Mouse (Mus musculus) cerebellum, postnatal 25 days (tissue): ENCODE results near the gene Colgalt2.
"Not testable (repeated sequence)": the region's sequence is repeated elsewhere in the genome, so short reads cannot be mapped to it uniquely, and the experiment has no call there.

Source experiments
- DNase-seq, 2 experiments: peaks; one replicate each; pipeline ENCODE4 v3.0.0; 2021; ENCODE audit warnings: mixed read lengths in 2 of 2

Colgalt2 gene

DNA sequence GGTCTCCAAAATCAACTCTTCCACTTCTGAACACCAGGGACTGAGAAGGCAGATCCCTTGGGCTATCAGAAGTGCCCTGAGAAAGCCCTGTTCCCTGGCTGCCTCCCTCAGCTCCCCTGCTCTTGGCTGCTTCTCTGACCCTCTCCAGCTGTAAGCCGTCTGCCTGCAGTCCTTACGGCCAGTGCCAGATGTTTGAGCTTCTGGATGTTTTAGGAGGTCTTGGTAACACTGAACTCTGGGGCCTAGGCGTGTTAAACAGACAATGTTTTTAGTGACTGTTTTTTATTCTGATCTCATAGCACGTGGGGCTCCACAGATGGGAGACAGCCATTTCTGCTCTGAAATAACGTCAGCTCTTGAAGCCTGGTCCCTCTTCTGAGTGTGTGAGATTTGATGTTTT is 18.0 kb downstream of the Colgalt2 start:
- no peak for DNase-seq

DNA sequence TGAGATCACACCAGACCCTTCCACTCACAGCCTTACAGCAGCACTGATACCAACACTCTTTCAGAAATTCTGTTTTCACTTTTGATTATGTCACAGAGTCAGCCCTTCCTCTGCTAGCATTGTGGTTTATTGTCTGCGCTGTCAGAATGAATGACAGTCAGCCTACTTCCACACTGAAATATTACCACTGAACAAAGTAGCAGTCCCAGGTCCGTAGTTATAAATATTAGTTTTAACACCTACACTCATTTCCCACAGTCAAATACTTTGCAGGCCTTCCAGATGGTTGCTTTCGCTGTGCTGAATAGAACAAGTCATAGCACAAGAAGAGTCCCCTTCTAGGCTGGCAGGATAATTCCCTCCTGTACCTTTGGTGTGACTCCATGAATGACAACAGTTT is 22.7 kb downstream of the Colgalt2 start:
- no peak for DNase-seq

DNA sequence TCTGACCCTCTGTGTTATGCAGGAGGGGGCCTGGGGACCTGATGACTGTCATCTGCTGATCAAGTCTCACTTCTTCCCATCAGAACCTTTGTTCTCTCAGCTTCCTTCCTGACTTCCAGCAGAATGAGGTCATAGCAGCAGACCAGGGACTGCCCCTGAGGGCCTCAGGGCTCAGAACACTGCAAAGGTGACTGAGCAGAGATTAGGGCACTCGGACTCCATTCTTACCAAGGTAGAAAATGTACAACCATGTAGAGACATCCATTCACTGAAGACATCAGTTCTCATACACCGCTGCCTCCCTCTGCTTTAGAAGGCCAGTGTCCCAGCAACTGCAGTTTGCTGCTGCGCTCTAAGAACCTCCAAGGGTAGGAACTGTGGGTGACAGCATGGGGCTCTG is 23.4 kb downstream of the Colgalt2 start:
- DNase-seq: no peak

DNA sequence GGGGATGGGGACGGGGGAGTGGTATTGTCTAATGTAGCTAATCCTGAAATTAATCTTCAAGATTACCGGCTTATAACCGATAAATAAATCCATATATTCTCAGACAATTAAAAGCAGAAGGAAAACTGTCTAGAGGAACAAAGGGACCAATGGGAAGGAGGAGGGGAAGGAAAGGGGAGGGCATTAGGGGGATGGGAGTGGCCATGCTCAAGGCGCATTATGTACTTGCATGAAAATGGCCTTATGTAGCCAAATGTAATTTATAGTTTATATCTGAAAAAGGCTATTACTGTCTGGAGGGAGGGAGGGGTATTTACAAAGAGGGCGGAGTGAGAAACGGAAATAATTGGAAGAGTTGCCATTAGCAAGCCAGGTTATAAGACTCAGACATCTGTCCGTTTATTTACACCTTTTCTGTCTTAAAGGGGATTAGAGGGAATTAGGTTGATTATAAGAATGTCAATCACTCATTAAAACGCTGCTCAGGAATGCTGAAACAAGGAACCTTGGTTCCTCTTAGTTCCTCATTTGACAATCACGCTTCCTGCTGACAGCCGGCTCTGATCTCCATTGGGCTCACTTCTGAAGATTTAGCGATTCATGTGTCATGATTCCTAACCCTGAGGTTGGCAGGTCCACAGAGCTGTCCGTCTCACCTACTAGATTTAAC is 28.4 kb downstream of the Colgalt2 start:
- no peak for DNase-seq

DNA sequence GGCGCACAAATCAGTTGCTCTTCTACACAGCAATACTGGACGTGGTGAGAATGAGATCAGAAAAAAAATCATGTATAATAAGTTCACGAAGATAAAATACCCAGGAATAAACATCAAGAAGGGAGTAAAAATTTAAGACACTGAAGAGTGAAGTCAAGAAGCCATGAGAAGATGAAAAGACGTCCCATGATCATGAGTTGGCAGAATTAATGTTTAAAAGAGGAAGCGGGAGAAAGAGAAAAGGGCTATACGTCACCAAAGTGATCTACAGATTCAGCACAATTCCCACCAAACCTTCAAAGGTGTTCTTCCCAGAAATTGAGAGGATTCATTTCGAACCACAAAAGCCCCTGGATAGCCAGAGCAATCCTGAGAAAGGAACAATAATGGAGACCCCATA is 30.2 kb downstream of the Colgalt2 start:
- DNase-seq: no peak

DNA sequence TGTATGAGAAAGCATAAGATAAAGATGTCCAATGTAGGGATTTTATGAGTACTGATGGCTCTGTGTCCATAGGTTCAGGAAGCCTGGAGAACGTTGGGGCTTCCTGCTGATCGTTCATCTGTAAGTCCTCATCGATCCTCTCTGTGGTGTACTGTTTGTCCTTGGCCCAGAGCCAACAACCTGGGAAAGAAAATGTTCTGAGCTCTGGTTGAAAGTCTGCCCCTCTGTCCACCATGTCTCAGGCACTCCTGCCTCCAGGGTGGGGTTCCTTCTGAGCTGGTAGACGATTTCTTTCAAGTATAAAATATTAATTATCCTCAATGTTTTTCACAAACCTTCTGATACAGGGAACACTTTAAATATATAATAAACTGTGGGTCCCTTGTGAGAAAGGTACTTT is 34.5 kb downstream of the Colgalt2 start:
- no peak for DNase-seq

DNA sequence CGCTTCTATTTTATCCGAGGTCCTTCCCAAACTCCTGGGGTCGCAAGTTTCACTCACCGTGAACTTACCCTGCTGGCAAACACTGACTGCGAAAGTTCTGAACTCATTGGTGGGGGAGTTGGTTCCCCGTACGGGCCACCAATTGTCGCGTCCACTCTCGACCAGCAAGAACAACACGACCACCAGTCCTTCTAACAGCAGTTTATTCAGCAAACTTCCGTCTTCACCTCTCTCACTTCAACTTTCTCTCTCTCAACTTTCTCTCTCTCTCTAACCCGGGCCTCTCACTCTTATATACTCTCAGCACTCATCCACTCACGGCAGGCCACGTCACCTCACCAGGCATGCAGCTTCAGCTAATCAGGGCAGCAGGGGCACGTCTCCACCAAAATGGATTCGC is 37.9 kb downstream of the Colgalt2 start:
- not testable (repeated sequence) for DNase-seq

DNA sequence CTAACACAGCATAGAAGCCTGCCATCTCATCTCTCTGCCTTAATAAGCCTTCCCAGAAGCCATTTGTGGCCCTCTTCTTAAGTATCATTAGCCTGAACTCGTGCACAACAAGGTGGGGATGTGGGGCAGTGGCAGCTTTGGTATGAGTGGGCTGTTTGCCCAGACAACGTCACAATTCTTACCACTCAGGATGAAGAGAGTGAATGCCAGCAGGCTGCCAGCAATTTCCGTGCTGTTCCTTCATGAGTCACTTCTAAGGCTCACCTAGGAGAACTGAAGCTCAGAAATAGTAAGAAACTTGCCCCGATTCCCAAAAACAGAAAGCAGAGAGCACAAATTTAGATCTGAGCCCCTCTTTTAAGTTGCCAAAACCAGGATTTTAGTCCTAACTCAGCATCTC is 39.8 kb downstream of the Colgalt2 start:
- no peak for DNase-seq

DNA sequence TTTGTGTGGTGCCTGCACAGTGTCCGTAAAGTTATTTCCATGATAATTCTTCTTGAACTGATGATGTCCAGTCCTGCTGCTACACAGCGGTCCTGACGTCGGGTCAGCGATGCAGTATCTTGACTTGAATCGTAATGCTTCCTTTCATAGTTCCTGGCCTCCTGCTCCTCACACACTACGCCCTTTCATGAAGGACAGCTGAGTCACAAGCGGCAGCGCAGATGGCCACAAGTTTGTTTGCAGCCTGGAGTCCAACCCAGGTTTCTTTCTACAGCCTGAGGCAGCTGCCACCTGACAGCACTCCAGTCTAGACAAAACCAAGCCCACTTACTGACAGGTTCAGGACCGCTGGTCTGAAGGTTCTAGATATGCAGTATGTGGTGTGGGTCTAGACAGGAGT is 40.2 kb downstream of the Colgalt2 start:
- no peak for DNase-seq

DNA sequence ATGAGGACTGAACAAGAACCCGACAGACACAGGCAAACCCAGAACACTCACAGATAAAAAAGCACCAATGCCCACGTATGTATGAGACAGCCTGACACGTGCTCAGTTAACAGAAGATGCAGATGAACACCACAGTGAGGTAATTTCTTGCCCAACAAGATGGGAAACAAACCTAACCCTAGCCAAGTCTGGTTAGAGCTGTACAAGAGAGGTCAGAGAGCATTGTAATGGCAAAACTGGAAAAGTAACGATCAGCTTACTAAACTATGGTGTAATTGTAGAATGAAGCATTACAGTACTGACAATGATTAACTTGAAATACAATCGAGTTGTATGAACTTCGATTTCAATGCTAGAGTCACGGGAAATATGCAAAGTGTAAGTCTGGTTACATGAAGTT is 45.0 kb downstream of the Colgalt2 start:
- DNase-seq: no peak

DNA sequence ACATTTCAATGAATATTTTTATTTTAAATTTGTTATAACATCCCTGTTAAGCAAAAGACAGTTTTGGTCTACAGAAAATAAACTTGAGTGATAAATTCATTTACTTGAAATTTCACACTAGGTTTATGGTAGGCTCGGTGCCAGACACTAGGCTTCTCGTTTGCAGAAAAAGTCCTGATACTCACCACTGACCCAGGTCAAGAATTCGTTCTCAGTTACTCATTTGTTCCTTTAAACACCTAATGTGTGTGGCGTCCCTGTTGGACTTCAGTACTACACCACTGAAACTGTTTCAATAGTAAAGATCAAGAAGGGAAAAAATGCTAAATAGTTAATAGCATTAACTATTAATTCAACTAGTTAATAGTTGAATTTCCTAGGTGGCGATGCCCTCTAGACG is 46.3 kb downstream of the Colgalt2 start:
- no peak for DNase-seq

DNA sequence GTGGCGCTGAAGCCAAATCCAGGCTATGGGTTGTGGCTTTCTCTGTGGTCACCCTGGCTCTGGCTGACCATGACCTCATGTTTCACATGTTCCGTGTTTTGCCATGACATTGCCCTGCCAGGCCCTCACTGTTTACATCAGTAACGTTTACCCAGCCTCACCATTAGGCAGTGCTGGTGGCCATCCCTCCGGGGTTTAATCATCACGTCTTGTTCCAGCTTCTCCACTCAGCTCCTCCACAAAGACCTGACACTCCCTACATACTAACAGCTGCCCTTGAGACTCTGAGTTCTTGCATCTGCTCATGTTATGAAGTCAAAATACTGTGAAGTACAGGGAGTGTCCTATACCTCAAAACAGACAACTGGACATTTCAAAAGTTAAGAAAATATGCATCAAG is 54.9 kb downstream of the Colgalt2 start:
- no peak for DNase-seq

DNA sequence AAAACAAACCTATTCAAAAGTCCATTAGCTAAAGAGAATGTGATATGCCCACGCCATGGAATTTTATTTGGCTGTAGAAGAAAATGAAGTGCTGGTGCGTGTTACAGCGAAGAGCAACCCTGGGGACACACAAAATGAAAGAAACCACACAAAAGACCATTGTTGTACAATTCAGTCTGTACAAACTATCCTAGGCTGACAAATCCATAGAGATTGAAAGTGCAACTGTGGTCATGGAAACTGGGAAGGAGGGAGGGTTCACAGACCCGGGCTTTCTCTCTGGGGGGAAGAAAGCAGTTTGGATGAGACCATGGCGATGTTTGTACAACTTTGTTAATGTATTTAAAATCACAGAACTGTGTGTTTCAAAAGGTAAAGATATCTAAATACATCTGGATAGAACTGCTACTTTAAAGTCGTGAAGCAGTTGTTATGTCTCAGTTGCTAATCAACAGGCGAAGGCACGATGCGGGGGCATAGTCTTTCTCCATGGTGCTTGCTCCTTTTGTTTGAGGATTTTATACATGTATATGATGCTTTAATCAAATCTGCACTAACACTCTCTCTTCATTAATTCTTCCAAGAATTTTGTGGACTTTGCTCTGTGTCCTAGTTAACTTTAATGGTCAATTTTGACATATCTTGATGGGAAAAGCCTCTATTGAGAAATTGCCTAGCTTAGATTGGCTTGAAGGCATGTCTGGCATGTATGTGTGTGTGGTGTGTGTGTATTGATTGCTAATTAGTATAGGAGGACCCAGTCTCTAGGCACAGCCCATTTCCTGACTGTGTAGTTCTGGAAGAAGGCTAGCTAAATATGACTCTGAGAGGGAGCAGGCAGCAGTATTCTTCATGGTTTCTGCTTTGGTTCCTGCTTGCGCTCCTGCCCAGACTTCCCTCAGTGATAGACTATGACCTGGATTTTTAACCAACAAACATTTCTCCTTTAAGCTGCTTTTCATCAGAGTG is 55.9 kb downstream of the Colgalt2 start:
- DNase-seq: no peak

DNA sequence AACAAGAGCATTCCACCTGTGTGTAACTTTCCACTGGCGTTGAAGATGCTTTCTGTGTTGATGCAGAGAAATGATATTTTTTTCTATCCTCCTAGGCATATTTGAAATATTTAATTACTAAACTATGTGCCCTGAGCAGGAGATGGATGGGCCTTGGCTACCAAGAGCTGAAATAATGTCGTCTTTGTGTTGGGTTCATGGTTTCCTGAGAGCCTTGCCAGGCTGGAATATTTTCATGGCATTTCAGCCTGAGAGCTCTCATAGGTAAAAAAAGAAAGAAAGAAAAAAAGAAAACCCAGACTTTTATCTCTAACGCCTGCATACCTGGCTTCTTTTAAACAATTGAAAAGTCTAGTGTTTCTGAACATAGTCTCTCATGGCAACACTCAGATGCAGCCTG is 56.6 kb downstream of the Colgalt2 start:
- DNase-seq: no peak

DNA sequence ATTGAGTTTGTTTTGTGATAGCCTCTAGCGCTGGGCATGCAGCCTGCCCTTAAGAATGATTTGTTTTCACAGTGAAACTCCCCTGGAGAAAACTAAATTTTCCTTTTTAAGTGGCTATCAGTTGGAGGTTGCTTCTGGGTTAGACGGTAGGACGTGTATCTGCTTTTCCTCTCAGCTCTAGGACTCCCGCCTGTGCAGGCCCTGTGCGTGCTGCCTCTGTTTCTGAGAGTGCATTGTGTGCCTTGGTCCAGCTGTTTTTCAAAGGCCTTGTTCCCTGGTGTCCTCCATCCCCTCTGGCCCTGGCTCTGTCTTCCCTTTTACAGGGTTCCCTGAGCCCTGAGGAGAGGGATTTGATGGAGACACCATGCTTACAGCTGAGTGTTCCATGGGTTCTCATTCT is 58.0 kb downstream of the Colgalt2 start:
- no peak for DNase-seq

DNA sequence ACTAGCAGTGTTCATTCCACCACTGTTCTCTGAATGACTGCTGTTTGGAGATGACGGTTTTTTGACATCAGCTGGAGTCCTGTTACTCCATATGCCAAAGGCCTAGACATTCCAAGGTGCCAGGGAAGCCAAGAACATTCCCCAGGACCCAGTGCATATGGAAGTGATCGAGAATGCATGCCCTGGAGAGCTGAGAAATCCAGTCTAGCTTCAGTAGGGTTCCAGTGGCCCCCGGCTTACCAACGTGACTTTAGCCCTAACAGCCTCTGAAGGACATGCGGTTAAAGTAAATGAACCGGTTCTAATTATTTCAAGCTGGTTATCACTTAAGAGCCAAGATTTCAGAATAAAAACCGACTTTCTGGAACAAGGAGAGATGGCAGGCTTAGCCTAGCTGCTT is 59.4 kb downstream of the Colgalt2 start:
- DNase-seq: no peak

DNA sequence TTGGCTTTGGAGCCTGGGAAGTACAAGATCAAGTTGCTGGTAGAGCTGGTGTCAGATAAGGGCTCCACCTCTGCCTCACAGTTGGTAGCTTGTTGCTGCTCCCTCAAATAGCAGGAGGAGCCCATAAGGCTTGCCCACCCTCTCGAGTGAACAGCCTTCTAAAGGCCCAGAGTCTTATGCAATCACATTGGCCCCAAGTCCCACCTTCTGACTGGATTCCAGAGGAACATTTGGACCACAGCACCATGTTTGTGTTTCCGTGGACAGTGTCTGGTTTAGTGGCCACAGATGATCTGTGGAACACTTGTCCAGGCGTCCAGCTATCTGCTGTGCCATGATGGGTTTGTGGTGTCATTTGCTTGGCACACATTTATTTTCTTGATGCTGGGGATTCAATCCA is 61.3 kb downstream of the Colgalt2 start:
- no peak for DNase-seq

DNA sequence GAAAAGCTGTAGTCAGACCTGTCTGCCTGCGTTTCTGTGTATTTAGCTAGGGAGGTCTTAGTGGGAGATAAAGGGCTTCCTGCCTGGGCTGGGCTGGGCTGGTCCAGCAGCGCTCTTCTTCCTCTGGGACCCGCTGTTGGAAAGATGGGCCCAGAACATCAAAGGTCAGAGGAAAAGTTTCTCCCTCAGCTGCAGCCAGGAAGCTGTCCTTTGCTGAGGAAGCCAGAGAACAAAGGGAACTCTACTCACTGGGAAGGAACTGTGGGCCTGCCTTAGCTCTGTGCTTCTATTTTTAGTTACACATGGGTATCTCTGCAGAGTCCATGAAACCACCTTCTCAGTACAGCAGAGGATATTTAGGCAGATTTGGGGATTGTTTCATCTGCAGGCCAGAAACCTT is 62.2 kb downstream of the Colgalt2 start:
- DNase-seq: no peak

DNA sequence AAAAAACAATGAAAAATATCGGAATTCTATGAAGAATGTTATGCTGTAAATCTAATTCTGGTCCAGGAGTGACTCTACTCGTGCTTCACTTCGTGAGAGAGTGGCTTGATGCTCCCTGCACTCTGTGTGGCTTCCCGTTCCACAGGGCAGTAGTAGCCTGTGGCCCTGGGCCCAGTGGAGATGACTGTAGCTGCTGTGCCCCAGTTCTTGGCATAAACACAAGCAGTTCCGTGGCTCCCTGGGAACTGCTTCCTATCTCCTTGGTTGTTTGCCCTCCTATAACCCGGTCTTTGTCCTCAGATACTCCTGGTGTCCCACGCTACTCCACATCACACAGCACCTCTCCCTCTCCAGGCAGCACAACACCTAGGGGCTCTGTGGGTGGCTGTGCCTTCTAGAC is 62.7 kb downstream of the Colgalt2 start:
- no peak for DNase-seq

DNA sequence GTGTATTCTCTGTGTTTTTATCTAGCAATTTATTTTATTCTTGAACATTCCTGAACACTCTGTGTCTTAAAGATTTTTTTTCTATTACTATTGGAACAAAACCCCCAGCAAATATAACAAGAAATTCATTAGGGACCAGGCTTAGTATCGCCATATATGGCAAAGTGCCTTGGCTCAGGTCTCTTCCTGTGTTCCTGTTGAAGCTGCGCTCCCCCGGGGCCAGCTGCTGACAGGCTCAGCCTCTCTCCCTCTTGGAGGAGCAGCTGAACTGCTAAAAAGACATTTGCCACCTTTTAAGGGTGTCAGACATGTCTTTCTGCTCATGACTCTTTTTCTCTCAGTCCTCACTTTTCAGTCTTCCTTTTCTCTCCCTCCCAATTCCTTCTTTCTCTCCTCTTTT is 66.7 kb downstream of the Colgalt2 start:
- no peak for DNase-seq

DNA sequence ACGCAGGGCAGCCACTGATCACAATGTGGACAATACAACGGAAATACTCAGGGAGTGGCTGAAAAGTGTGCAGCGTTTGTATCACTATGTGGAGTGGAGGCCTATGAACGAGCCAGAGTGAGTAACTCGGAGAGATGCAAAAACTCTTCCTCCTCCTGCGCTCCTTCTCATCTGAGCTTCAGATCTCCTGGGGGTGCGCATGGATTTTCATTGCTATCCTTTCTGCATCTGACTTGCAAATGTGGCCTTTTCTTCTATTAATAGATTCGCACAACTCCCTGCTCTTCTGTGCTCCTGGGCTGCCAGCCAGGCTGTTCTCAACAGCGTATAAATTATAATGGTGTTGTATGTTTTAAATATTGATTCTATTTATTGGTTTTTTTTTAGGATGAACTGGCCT is 68.8 kb downstream of the Colgalt2 start:
- DNase-seq: no peak

DNA sequence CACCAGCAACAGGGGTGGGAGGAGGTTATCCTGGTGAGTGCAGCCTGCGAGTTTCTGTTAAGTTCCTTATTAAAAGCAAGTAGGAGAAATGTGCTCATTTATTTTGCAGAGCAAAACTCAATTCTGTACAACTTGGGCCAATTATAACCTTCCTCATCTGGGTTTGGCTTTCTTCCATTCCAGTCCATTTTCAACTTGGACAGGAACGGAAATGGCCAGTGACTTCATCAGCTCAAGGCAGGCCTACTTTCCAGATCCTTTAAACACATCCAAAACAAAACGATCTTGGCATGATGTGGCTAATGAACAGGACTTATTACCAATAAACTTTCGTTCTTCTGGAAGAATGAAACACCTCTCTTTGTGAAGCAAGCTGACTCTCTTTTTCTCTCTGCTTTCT is 76.5 kb downstream of the Colgalt2 start:
- DNase-seq: no peak

DNA sequence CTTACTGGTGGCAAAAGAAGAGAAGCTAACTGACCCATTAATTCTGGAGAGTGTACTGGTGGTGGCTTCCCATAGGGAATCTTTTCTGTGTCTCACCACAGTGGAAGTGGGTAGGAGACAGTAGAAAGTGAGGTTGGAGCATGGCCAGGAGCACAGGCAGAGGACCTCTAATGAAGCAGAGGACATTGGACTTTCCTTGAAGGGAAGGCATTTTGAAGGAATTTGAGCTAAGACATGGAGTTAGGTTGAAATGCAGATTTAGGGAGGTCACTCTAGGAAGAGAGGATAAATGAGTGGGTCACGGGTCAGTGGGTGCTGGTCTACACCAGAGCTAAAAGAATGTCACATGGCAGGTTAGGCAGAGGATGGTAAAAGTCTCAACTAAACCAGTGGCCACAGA is 91.2 kb downstream of the Colgalt2 start:
- no peak for DNase-seq

DNA sequence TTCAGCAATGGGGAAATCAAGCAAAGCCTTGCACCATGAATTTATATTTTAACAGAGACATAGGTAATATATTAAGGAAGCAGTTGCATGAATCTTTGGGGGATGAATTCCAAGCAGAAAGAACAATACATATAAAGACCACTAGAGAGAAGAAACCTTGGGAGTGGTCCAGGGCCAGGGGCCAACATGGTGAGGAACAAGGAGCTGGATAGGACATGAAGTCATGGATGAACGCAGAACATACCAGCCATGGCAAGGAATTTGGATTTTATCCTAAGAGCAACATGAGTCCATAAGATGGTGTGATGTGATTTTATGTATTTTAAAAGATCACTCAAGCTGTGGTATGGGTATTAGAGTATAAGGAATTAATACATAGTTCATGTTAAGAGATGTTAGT is 92.6 kb downstream of the Colgalt2 start:
- no peak for DNase-seq

DNA sequence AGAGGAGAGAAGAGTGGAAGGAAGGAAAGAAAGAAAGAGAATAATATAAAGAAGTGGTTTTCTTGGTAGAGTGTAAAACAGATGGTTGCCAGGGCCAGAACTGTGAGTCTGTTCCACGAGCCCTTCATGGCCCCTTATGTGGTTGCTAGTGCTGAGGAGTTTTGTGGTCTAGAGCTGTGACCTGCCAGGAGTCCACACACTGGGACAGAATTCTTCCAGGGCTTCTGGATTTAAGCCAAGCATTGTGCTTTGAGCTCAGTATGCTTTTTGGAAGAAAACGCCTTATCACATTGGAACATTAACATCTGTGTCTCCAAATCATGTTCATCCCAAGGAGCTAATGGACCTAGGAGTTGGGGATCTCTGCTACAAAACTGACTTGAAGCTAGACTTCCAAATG is 97.2 kb downstream of the Colgalt2 start:
- no peak for DNase-seq
